Mouse (Mus musculus) hindbrain, embryonic 16.5 days (tissue): ENCODE results near the gene Fbxo40. TPM values are rescaled to one million over a fixed set of nuclear protein-coding genes. Genes with fewer than 3 reads are reported as not detected.

Experiments used
- ATAC-seq: fragments of 200-750 bp; cut with Nextera tagmentation; 2 replicates; pipeline ENCODE4 v1.8.0; 2017; ENCODE audit warnings: moderate TSS enrichment, moderate library complexity
- H3K27ac ChIP-seq: fragments of 300-500 bp; sonication (generic); 2 replicates; pipeline ENCODE4 v1.5.1; 2014; ENCODE audit warnings: low read depth, mild to moderate bottlenecking, control low read depth, low read length, moderate library complexity
- H3K27me3 ChIP-seq: fragments of 300-500 bp; sonication (generic); replicated peaks from 2 replicates; pipeline ENCODE4 v1.6.1; 2014; ENCODE audit warnings: low read length; ENCODE audit not compliant: control insufficient read depth, insufficient read depth
- H3K36me3 ChIP-seq: fragments of 300-500 bp; sonication (generic); 2 replicates; pipeline ENCODE4 v1.6.1; 2014; ENCODE audit warnings: mild to moderate bottlenecking, low read length, moderate library complexity, mixed read lengths; ENCODE audit not compliant: control insufficient read depth, insufficient read depth
- H3K4me1 ChIP-seq: fragments of 300-500 bp; sonication (generic); 2 replicates; pipeline ENCODE4 v1.6.1; 2014; ENCODE audit warnings: low read depth, low read length; ENCODE audit not compliant: control insufficient read depth, insufficient read depth
- H3K4me2 ChIP-seq: fragments of 300-500 bp; sonication (generic); 2 replicates; pipeline ENCODE4 v1.6.1; 2014; ENCODE audit warnings: mild to moderate bottlenecking, low read length, control low read depth, moderate library complexity
- H3K4me3 ChIP-seq: fragments of 300-500 bp; sonication (generic); 2 replicates; pipeline ENCODE4 v1.5.1; 2014; ENCODE audit warnings: mild to moderate bottlenecking, low read length, control low read depth, moderate library complexity
- H3K9ac ChIP-seq: fragments of 300-500 bp; sonication (generic); 2 replicates; pipeline ENCODE4 v1.6.1; 2014; ENCODE audit warnings: low read depth, mild to moderate bottlenecking, control low read depth, low read length, moderate library complexity
- H3K9me3 ChIP-seq: fragments of 300-500 bp; sonication (generic); 2 replicates; pipeline ENCODE4 v1.6.1; 2014; ENCODE audit warnings: mild to moderate bottlenecking, low read length, moderate library complexity; ENCODE audit not compliant: control insufficient read depth
- WGBS: fragments of 180-500 bp; shearing (Covaris S2); extraction: QIAGEN DNeasy Blood & Tissue Kit; methylation state at CpG from one replicate; pipeline ENCODE4 v1.1.7; 2014; 5-methylcytosine and 5-hydroxymethylcytosine counted together
- polyA plus RNA-seq: library from polyadenylated mRNA; unstranded; fragments of >200 nt; fragmentation: Nextera tagmentation; extraction: Ambion mirVana; gene quantifications from 2 replicates; pipeline ENCODE4 v1.2.1, GENCODE M21; 2015

The Fbxo40 gene
- polyA plus RNA-seq, 1 experiment from 2014 or later: 0.06 TPM

- Histone ChIP-seq H3K9me3 (no peaks in the 10 kb centered on the region), H3K4me2 (no peak overlapping the region), H3K9ac (no peak overlapping the region), H3K36me3 (no peaks in the 10 kb centered on the region), H3K27ac (no peak overlapping the region), H3K4me1 (no peaks in the 10 kb centered on the region), H3K27me3 (no peaks in the 10 kb centered on the region), H3K4me3 (no peak overlapping the region)
- ATAC-seq: peak; percentile 68; the same call in 1 of the 2 replicates
- WGBS: 10% methylated on average over 4 of the region's 4 CpGs
Observed at GRCm38 (mm10) chr16:36951029-36951428, 39.2 kb downstream of the Fbxo40 start.

GRCm38 (mm10) chr16:36949614-36950336 lies 40.5 kb downstream of the Fbxo40 start:
- no peak overlapping the region for H3K4me2 ChIP-seq
- ATAC-seq: no peak
- no peaks in the 10 kb centered on the region for H3K36me3 ChIP-seq
- no peaks in the 10 kb centered on the region for H3K9me3 ChIP-seq
- H3K4me1 ChIP-seq: no peaks in the 10 kb centered on the region
- no peak overlapping the region for H3K9ac ChIP-seq
- 60% methylated on average over 8 of the region's 8 CpGs for WGBS
- H3K4me3 ChIP-seq: no peak overlapping the region
- H3K27ac ChIP-seq: no peak overlapping the region
- no peaks in the 10 kb centered on the region for H3K27me3 ChIP-seq

GRCm38 (mm10) chr16:36947646-36948197 lies 42.5 kb downstream of the Fbxo40 start:
- 69% methylated on average over 4 of the region's 4 CpGs for WGBS
- Histone ChIP-seq H3K27ac (no peak overlapping the region), H3K4me3 (no peak overlapping the region), H3K4me2 (no peak overlapping the region), H3K4me1 (no peaks in the 10 kb centered on the region), H3K9ac (no peak overlapping the region), H3K27me3 (no peaks in the 10 kb centered on the region), H3K36me3 (no peaks in the 10 kb centered on the region), H3K9me3 (no peaks in the 10 kb centered on the region)
- ATAC-seq: no peak

DNA sequence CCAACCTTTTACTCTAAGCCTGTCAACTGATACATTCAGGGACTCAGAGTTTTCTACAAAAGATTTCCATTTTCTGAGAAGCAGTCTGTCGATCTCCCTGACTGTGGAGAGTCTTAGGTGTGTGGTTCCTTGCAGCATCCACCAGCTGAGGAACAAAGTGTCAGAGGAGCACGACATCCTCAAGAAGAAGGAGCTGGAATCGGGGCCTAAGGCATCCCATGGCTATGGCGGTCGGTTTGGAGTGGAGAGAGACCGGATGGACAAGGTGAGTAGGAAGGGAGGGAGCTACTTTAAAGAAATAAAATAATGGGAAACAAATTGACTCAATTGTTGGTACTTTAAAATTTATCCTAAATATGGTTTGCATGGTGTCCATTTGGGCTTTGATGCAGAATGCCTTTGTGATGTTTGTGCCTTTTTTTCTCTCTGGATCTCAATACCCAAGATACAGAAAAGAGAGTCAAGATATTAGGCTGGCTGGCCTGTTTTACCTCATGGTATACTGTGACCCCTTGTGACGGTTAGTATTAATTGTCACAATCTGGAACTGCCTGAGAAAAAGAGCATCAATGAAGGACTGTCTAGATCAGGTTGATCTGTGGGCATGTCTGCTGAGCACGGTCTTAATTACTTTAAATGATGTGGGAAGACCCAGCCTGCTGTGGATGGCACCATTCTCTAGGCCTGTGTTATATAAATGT lies 43.7 kb downstream of the Fbxo40 start:
- WGBS: 85% methylated on average over 8 of the region's 8 CpGs
- H3K4me1 ChIP-seq: no peaks in the 10 kb centered on the region
- ATAC-seq: no peak
- no peak overlapping the region for H3K4me3 ChIP-seq
- H3K9me3 ChIP-seq: no peaks in the 10 kb centered on the region
- no peaks in the 10 kb centered on the region for H3K27me3 ChIP-seq
- H3K9ac ChIP-seq: no peak overlapping the region
- H3K27ac ChIP-seq: no peak overlapping the region
- no peaks in the 10 kb centered on the region for H3K36me3 ChIP-seq
- H3K4me2 ChIP-seq: no peak overlapping the region

DNA sequence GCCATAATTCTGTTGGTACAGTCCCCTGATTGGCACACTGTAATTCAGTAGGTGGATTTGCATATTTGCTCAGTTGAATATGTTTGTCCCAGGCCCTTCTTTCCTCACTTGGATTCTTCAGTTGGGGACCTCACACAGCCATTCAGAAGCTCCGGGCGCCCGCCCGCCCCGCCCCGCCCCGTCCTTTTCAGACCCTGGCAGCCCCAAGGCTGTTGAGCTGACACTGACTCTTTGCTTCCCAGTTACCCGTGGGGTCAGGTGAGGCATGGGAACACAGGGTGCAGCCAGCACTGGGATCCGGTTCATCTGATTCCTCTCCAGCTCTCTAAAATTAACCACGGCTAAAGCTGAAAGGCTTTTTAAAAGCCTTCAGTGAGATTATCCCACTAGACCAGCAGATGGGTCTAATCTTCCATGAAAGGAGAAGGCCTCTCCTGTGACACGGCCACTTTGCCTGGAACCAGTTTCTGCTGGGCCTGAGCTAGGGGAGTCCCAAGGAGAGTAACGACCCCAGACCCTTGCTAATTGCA lies 45.3 kb downstream of the Fbxo40 start:
- ATAC-seq: peak; percentile 76
- Histone ChIP-seq H3K9ac (no peak overlapping the region), H3K27ac (no peak overlapping the region), H3K36me3 (no peaks in the 10 kb centered on the region), H3K9me3 (no peaks in the 10 kb centered on the region), H3K4me1 (no peaks in the 10 kb centered on the region), H3K27me3 (no peaks in the 10 kb centered on the region), H3K4me3 (no peak overlapping the region), H3K4me2 (no peak overlapping the region)
- WGBS: 22% methylated on average over 12 of the region's 12 CpGs

- Histone ChIP-seq H3K27me3 (no peaks in the 10 kb centered on the region), H3K4me2 (no peak overlapping the region), H3K4me1 (no peaks in the 10 kb centered on the region), H3K9ac (no peak overlapping the region), H3K36me3 (no peaks in the 10 kb centered on the region), H3K9me3 (no peaks in the 10 kb centered on the region), H3K4me3 (no peak overlapping the region), H3K27ac (no peak overlapping the region)
- no peak for ATAC-seq
- WGBS: 83% methylated on average over 3 of the region's 3 CpGs
Observed at GRCm38 (mm10) chr16:36943591-36943990, 46.7 kb downstream of the Fbxo40 start.

DNA sequence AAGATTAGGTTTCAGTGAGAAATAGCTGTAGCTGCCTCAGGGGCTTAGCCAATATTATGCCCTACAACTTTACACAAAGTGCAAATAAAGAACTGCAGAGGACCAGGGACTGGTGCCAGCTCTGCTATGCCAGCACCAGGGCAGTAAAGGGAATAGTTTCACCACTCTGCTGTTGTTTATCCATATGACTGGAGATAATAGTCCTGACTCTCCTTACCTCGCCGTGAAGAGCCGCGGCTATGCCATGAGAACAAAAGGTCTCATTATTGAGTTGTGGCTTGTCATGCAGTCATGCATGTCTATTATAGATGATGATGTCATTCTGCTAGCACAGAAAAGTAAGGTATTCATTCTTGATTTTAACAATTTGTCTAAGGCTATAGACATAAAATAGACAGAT lies 48.4 kb downstream of the Fbxo40 start:
- no peaks in the 10 kb centered on the region for H3K36me3 ChIP-seq
- H3K27me3 ChIP-seq: no peaks in the 10 kb centered on the region
- no peaks in the 10 kb centered on the region for H3K9me3 ChIP-seq
- WGBS: 60% methylated on average over 4 of the region's 4 CpGs
- H3K4me1 ChIP-seq: no peaks in the 10 kb centered on the region
- H3K4me3 ChIP-seq: no peak overlapping the region
- no peak for ATAC-seq
- H3K4me2 ChIP-seq: no peak overlapping the region
- no peak overlapping the region for H3K9ac ChIP-seq
- H3K27ac ChIP-seq: no peak overlapping the region

DNA sequence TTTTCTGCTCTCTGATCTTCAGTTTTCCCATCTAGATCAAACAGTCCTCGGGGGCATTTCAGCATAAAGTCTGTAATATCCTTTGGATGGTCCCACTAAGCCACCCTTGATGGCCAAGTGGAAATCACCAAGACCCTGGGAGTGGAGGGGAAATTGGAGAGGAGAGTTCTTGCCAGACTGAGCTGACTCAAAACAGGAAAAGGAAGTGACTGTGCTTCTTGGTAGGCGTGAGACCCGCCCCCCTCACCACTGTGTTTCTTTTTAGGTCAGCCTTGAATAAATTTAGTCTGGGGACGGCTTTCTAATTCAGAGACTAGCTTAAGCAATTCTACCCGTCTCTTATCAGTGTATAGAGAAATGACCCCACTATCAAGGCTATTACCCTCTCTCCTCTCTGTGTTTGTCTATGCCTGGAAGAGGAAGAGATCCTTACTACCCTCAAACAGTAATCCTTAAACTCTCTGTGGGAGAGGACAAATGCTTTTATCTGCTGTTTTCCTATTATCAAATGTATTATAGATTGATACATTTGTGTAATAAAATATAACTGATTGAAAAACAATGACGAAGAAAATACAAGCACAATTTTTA lies 49.0 kb downstream of the Fbxo40 start:
- Histone ChIP-seq H3K4me1 (no peaks in the 10 kb centered on the region), H3K27ac (no peak overlapping the region), H3K9me3 (no peaks in the 10 kb centered on the region), H3K4me3 (no peak overlapping the region), H3K4me2 (no peak overlapping the region), H3K9ac (no peak overlapping the region), H3K36me3 (no peaks in the 10 kb centered on the region), H3K27me3 (no peaks in the 10 kb centered on the region)
- 76% methylated on average over 6 of the region's 6 CpGs for WGBS
- ATAC-seq: no peak

DNA sequence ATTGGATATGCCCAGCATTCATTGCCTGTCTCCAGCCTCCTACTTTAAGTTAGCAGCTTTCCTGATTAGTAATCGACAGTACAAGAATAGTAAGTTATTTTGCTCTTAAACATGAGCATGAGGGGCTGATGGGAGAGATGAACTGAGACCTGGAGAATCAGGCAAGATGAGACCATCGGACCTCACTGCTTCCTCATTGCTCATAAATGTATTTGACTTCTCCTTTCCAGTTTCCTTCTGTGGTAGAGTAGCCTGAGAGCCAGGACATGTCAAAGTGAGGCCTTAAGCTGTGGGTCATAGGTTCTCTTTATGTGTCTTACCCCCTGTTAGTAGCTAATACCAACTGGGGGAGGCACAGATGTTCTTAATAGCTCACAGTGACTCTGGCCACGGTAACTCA lies 54.5 kb downstream of the Fbxo40 start:
- no peak for ATAC-seq
- Histone ChIP-seq H3K36me3 (peaks cover 19% of the 10 kb centered on the region), H3K9me3 (no peaks in the 10 kb centered on the region), H3K27ac (no peak overlapping the region), H3K27me3 (no peaks in the 10 kb centered on the region), H3K4me2 (no peak overlapping the region), H3K9ac (no peak overlapping the region), H3K4me1 (no peaks in the 10 kb centered on the region), H3K4me3 (no peak overlapping the region)
- WGBS: 94% methylated on average over 3 of the region's 3 CpGs
